Mouse (Mus musculus) telencephalon, adult 2 months (tissue): Measurements from ENCODE around the gene Cenpx.

Source experiments
- DNase-seq: peaks from one replicate; pipeline ENCODE4 v3.0.0-alpha.2; 2011; ENCODE audit warnings: low read depth, low spot score

Gene Cenpx

DNA sequence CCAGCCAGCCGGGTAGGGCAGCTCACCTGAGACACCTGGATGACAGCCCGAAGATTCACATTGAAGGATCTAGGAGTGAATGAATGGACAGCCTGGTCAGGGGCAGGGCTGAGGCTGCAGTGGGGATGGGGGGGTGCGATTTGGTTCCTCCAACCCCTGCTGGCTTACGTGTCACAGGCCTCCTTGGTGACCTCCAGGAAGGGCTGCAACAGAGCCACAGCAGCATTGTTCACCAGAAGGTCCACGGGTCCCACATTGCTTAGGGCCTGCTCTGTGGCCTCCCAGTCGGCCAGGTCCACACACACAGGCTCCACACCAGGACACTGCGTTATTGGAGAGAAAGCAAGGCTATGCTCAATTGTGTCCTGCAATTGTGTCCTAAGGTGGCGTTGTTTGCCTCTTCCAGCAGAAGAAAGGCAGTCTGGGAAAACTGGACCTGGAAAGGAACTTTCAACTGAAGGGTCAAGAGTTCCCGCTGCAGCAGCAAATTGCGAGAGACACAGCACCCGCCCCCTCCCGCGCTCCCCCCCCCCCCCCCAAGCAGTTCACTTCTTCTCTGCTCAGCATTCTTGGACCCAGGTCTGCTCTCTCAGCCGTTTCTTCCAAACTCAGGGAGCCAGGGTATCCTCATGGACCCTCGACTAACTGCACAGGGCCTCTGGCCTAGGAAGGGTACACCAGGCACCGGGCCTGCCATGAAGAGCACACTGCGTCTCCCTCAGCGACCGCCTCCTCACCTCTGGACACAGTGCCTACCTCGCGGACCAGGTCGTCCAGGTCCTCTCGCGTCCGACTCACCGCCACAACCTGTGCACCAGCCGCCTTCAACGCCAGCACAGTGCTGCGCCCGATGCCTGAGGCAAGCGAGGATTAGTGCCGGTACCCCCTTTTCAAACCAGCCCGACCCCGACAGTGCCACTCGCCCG lies 13.0 kb upstream of the Cenpx start:
- DNase-seq, result no peak

DNA sequence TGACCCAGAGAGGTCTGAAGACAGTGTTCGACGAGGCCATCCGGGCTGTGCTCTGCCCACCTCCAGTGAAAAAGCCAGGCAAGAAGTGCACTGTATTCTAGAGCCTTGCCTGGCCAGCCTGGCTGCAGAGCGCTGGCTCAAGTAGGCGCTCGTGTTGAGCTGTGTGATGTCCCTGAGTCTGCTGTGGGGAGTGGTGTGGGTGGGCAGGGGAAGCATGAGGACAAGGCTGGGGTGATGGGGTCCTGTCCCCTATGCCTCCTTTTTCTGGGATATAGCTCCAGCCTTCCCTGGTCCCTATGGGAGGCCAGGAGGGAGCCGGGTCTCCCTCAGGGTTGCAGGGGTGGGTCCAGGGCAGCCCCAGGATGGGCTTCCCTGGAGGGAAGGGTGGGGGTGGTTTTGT lies 10.0 kb upstream of the Cenpx start:
- DNase-seq, result no peak

DNA sequence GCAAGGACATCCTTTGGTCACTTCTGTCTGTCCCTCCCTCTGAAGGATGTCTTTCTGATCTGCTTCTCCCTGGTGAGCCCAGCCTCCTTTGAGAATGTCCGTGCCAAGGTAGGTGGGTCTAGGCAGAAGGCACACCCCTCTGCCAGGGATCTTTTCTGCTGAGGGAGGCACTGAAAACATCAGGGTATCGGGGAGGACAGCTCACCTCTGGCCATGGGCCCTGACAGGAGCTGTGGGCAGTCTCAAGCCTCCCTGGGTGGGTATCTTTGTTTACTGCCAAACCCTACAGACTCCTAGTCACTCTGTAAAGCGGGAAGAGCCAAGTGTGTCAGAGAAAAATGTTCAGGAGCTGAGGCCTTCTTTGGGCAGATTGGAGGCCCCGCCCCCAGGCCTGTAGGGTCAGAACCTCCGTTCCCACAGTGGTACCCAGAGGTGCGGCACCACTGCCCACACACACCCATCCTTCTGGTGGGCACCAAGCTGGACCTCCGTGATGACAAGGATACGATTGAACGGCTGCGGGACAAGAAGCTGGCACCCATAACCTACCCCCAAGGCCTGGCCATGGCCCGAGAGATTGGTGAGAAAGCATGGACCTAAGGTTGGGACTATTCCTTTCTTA lies 9.3 kb upstream of the Cenpx start:
- DNase-seq, result no peak

DNA sequence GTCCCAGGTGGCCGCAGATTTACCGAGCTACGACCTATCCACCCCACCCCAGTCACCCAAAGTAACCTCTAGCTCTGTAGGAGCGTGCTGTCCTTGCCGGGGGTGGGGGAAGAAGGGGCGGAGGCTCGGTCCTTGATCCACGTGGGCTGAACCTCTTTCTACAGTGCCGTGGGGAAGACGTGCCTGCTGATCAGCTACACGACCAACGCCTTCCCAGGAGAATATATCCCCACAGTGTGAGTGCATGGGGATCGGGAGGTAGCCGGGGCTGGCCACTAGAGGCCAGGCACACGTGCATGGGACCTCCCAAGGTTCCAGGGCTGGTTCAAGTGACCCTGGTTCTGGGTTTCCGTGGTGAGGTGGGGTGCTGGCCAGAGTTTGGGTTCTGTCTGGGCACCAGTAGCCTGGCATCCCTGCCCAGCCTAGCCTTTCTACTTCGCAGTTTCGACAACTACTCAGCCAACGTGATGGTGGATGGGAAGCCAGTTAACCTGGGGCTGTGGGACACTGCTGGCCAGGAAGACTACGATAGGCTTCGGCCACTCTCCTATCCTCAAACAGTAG lies 8.6 kb upstream of the Cenpx start:
- no peak for DNase-seq

GRCm38 (mm10) chr11:120721124-120722066 lies 7.9 kb upstream of the Cenpx start, which contains the start of gene Rac3:
Gene Rac3, plus strand, starts transcription at chr11:120721470.
- no peak for DNase-seq

DNA sequence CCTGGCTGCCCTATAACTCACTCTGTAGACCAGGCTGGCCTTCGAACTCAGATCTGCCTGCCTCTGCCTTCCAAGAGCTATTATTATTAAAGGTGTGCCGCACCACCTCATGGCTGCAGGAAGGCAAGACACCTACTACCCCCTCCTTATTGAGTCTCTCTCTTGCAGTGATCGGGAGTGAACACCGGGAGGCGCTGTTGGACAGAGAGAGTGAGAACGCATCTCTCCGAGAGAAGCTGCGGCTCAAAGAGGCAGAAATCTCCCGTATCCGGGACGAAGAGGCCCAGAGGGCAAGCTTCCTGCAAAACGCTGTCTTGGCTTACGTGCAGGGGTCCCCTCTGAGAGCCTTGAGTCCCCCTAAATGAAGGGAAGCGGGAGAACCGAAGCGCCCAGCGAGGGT lies 6.9 kb upstream of the Cenpx start:
- peak; percentile 72 for DNase-seq

GRCm38 (mm10) chr11:120719841-120720376 lies 6.4 kb upstream of the Cenpx start:
- no peak for DNase-seq

GRCm38 (mm10) chr11:120719242-120719641 lies 5.7 kb upstream of the Cenpx start:
- no peak for DNase-seq

- no peak for DNase-seq
These were observed 1.6 kb upstream of the Cenpx start for GRCm38 (mm10) chr11:120715131-120715530.

- no peak for DNase-seq
These were observed 1.0 kb upstream of the Cenpx start for GRCm38 (mm10) chr11:120714546-120714945.

DNA sequence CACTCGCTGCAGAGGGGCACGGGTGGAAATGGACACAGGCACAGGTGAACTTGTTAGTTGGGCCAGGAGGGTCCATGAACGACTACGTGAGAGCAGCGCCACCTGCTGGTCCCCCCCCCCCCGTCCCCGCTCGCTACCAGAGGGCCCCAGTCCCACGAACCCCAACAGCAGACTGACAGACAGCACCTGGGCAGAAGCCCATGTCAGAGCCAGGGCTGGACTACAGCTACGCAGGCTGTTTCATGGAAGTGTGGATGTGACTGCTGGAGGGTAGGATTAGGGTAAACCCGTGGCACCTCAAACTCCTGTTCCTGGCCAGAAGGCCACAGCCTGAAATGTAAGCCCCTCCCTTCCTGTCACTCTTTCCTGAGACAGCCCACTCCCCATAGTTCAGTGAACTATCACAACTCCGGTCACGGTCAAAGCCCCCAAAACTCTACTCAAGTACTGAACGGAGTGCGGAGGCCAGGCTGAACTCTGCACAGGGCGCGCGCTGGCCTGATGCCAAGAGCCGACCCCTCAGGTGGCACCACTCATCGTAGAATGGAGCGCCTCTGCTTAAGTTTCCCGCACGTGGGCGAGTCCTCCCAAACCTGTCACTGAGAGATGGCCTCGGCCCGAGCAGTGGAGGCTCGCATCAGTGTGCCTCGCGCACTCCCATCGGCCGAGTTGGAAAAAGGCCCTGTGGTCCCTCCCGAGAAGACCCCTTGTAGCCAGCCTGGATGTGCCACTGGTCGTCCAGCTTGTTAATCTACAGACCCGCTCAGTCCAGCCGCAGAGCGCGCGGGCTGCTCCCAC lies 568 bp downstream of the Cenpx start:
- no peak for DNase-seq

DNA sequence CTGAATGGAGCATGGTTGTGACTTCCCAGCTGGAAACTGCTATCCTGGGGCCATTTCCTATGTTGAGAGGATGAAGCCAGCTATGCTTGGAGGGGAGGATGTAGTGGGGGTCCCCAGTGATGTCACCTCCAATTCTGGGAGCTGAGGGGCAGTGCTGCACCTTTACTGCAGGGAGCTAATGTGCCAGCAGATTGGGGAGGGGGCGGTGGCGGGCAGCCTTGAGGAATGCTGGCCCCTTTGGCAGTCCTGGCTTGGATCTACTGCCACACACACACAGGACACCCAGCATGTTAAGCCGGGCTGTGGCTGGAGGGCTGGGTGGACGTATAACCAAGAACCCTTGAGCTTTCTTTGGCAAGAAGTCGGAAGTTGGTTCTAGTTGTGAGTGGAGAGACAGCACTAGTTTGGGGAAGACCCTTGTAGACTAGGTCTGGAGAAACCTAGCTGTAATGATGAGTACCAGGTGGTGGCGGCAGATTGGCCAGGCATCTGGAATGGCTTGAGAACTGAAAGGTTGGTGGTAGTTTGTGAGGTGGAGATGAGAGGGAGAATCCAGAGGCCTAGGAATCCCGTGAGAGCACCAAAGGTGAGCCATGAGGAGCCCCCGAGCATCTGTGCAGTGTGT lies 1.4 kb downstream of the Cenpx start:
- no peak for DNase-seq

DNA sequence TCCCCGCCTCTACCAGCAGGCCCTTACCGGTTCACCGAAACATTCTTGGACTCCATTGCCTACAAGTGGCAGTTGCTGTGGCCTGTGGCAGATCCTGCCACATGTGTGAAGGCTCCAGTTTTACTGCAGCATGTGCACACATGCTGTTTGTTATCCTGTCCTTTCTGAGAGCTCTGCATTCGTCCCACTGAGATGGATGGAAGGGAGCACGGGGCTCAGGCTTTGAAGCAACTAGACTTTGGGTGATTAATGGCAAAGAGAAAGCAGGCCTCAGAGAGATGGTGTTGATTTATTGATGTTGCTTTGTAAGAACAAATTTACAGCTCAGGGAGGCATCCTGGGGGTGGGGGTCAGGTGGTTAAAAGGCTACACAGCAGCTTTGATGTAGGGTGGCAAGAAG lies 2.9 kb downstream of the Cenpx start:
- DNase-seq, result no peak

GRCm38 (mm10) chr11:120709551-120709950 lies 4.0 kb downstream of the Cenpx start:
- no peak for DNase-seq

DNA sequence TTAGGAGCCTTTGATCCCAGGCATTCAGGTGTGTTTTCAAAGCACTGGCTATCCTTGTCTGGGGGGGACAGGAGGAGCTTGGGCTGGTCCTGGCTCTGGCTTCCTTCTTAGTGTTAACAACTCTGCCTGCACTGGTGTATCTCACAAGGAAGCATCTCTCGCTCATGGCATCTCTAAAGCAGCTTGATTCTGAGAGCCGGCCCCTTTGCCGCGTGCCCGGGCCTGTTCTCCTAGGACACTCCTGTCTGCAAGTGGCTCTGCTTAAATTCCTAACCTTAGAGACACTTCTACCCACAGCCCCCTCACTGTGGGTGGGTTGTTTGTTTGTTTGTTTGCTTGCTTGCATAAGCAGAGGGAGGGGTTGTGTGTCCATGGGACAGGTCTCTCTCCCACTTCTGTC lies 5.6 kb downstream of the Cenpx start:
- no peak for DNase-seq

DNA sequence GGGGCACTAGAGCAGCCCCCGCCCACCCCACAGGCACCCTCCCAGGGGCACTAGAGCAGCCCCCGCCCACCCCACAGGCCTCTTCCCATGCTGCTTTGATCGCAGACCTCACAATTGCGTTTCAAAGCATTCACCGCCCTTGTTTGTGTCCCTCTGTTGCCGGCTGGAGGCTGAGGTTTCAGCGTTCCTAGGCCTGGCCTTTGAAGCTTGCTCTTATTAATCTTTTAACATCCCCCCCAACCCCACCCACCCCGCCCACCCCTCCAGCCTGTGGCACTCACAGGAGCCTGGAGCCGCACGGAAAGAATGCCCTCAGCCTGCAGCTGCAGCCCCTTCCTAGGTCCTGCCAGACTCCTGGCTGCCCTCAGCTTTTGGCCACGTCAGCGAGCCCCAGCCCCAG lies 6.3 kb downstream of the Cenpx start:
- no peak for DNase-seq

DNA sequence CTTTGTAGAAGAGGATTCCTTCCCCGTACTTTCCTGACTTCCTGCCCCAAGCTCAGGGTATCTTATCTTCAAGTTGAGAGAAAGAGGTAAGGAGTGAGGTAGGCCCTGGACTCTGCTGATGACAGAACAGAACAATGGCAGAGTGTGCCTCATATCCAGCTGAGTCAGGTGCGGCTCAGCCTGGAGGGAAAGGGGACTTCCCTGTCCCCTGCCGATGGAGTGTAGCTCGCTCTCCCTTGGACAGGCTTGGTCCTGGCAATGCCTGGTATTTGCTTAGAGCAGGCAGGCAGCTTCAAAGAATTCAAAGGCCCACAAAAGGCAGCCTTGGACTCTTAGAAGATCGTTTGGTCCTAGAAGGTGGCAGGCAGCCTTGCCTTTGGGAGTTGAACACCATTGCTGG lies 7.4 kb downstream of the Cenpx start:
- no peak for DNase-seq

DNA sequence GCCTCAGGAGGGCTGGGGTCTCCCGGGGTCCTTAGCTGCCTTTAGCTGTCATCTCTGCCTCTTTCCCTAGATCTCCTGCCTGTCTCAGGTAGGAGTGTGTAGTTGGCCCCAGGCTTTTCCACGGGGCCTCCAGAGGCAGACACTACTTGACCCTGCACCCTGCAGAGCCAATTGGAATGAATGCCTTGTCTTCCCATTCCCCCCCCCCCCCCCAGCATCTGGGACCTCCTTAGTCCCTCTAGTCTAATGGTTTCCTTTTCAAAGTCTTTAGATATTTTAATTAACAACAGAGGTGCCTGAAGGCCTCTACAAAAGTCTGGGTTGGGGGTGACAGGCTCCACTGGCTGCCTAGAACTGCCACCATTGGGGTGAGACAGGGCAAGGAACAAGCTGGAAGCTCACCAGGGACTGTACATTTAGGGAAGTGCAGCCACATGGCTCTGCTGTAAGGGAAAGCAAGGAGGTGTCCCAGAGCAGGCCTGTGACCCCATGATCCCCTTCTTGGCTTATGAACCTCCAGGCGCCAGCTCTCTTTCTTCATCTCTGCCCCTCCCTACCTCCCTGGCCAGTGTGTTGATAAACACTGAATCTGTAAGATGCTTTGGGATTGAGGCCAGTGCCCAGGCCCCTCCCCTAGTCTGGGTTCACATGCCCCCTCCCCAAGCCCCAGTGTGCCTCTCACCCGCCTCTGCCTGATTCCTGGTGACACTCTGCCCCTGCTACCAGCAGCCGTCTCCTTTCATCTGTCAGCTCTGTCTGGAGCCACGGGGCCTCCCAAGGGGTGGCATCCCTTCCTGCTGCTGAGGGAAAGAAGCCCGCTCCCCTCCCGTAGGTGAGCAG lies 8.8 kb downstream of the Cenpx start:
- no peak for DNase-seq
